Mouse (Mus musculus): ENCODE measurements at regions not wholly inside any gene's neighbourhood (a gene's known extent, or its start where the extent isn't known, plus 50 kb on each side); places are given as distances from the start of the nearest gene placed in this dataset.

DNA sequence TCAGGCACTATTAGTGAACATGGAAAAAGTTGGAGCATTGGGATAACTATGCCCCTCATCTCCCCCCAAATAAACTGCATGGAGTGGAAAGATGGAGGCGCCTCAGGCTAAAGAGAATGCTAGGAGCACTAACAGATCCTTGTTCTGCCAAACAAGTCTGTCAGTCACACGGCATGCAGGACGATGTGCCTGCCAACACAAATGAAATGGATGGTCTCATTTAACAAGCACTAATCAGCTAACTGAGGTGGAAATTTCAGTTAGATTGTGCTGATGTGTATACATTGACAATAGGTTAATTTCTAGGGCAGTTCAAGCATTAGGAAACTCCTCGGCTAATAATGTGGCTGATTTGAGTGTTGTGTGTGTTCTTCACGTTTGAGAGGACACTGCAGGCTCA is 120.8 kb upstream of the Speer2 start:
- Histone ChIP-seq H3K9me3 (replicated peaks; ENCODE audit: insufficient read depth, low read length) (no peaks in the 10 kb centered on the region), H3K9ac (ENCODE audit: control insufficient read depth, low read depth, low read length, poor library complexity, severe bottlenecking) (no peak overlapping the region), H3K27ac (ENCODE audit: control insufficient read depth, low read depth, low read length) (no peak overlapping the region), H3K4me3 (ENCODE audit: control insufficient read depth in 1 of 2, insufficient read depth in 1 of 2, low read depth in 2 of 2, low read length in 2 of 2) (no peak overlapping the region), H3K79me2 (ENCODE audit: control insufficient read depth, insufficient read depth, low read length, poor library complexity) (no peaks in the 10 kb centered on the region), H3K36me3 (ENCODE audit: control insufficient read depth in 1 of 2, insufficient read depth in 2 of 2, low read length in 2 of 2) (no peaks in the 10 kb centered on the region), H3K27me3 (ENCODE audit: control insufficient read depth in 1 of 2, insufficient read depth in 2 of 2, low read length in 2 of 2) (no peaks in the 10 kb centered on the region), H3K4me1 (ENCODE audit: control insufficient read depth in 1 of 2, insufficient read depth in 2 of 2, low read length in 2 of 2) (no peaks in the 10 kb centered on the region)
- DNase-seq (ENCODE audit: low read depth, low spot score), result no peak
- TF ChIP-seq RAD21 (IDR thresholded peaks at IDR 0.05; ENCODE audit: low read depth, low read length) (no peak), TAL1 (IDR thresholded peaks at IDR 0.05; ENCODE audit: low read length) (no peak), MAX (IDR thresholded peaks at IDR 0.05; ENCODE audit: low read length) (no peak), CTCF (IDR thresholded peaks at IDR 0.05 in 2 of 3, conservative IDR thresholded peaks at IDR 0.05 in 1 of 3; ENCODE audit: control insufficient read depth in 1 of 3, insufficient read depth in 1 of 3, low read depth in 2 of 3, low read length in 3 of 3, poor library complexity in 1 of 3, severe bottlenecking in 1 of 3) (no peak), SMC3 (IDR thresholded peaks at IDR 0.05; ENCODE audit: low read depth, low read length) (no peak), POLR2A (IDR thresholded peaks at IDR 0.05; ENCODE audit: control insufficient read depth in 1 of 2, insufficient read depth in 1 of 2, low read depth in 1 of 2, low read length in 2 of 2, poor library complexity in 1 of 2) (no peak), ETS1 (IDR thresholded peaks at IDR 0.05; ENCODE audit: low read depth, low read length) (no peak), POLR2AphosphoS2 (IDR thresholded peaks at IDR 0.05; ENCODE audit: low read length) (no peak), ZNF384 (IDR thresholded peaks at IDR 0.05; ENCODE audit: low read depth, low read length) (no peak)

GRCm38 (mm10) chr16:69991907-69992470 is 128.4 kb upstream of the Speer2 start:
- no peak overlapping the region for H3K9ac ChIP-seq (ENCODE audit: control insufficient read depth, low read depth, low read length, poor library complexity, severe bottlenecking)
- no peak for DNase-seq (ENCODE audit: low read depth, low spot score)
- H3K9me3 ChIP-seq (replicated peaks; ENCODE audit: insufficient read depth, low read length), result no peaks in the 10 kb centered on the region
- no peaks in the 10 kb centered on the region for H3K27me3 ChIP-seq (ENCODE audit: control insufficient read depth in 1 of 2, insufficient read depth in 2 of 2, low read length in 2 of 2)
- no peaks in the 10 kb centered on the region for H3K36me3 ChIP-seq (ENCODE audit: control insufficient read depth in 1 of 2, insufficient read depth in 2 of 2, low read length in 2 of 2)
- H3K4me1 ChIP-seq (ENCODE audit: control insufficient read depth in 1 of 2, insufficient read depth in 2 of 2, low read length in 2 of 2), result no peaks in the 10 kb centered on the region
- no peaks in the 10 kb centered on the region for H3K79me2 ChIP-seq (ENCODE audit: control insufficient read depth, insufficient read depth, low read length, poor library complexity)
- TF ChIP-seq MAZ (IDR thresholded peaks at IDR 0.05; ENCODE audit: low read depth, low read length) (no peak), BHLHE40 (IDR thresholded peaks at IDR 0.05; ENCODE audit: borderline replicate concordance, low read depth, low read length) (no peak), MYB (IDR thresholded peaks at IDR 0.05; ENCODE audit: low read depth, low read length) (no peak), NELFE (IDR thresholded peaks at IDR 0.05; ENCODE audit: low read depth, low read length) (no peak), MEF2A (IDR thresholded peaks at IDR 0.05; ENCODE audit: extremely low read depth, insufficient replicate concordance, low read depth, low read length, poor library complexity, severe bottlenecking) (no peak), GATA1 (IDR thresholded peaks at IDR 0.05; ENCODE audit: low read depth, low read length) (no peak), CTCF (IDR thresholded peaks at IDR 0.05 in 2 of 3, conservative IDR thresholded peaks at IDR 0.05 in 1 of 3; ENCODE audit: control insufficient read depth in 1 of 3, insufficient read depth in 1 of 3, low read depth in 2 of 3, low read length in 3 of 3, poor library complexity in 1 of 3, severe bottlenecking in 1 of 3) (no peak), MXI1 (IDR thresholded peaks at IDR 0.05; ENCODE audit: low read depth, low read length) (no peak), POLR2AphosphoS5 (IDR thresholded peaks at IDR 0.05; ENCODE audit: borderline replicate concordance, low read depth, low read length) (no peak), MAX (IDR thresholded peaks at IDR 0.05; ENCODE audit: low read length) (no peak), KAT2A (conservative IDR thresholded peaks at IDR 0.05; ENCODE audit: low read depth, low read length) (no peak), TBP (IDR thresholded peaks at IDR 0.05; ENCODE audit: low read depth, low read length) (no peak), SIN3A (IDR thresholded peaks at IDR 0.05; ENCODE audit: low read length) (no peak), ELF1 (IDR thresholded peaks at IDR 0.05; ENCODE audit: low read depth, low read length) (no peak), EP300 (IDR thresholded peaks at IDR 0.05; ENCODE audit: low read depth in 1 of 2, low read length in 2 of 2) (no peak), CHD1 (IDR thresholded peaks at IDR 0.05; ENCODE audit: low read depth, low read length) (no peak)
- H3K4me3 ChIP-seq (ENCODE audit: control insufficient read depth in 1 of 2, insufficient read depth in 1 of 2, low read depth in 2 of 2, low read length in 2 of 2), result no peak overlapping the region
- no peak overlapping the region for H3K27ac ChIP-seq (ENCODE audit: control insufficient read depth, low read depth, low read length)

All from MEL (cell line).